Mouse (Mus musculus): ENCODE data around the gene Slc29a4.
A peak's percentile ranks its signal among the peaks of the same experiment; 100 is the strongest.

Gene Slc29a4

DNA sequence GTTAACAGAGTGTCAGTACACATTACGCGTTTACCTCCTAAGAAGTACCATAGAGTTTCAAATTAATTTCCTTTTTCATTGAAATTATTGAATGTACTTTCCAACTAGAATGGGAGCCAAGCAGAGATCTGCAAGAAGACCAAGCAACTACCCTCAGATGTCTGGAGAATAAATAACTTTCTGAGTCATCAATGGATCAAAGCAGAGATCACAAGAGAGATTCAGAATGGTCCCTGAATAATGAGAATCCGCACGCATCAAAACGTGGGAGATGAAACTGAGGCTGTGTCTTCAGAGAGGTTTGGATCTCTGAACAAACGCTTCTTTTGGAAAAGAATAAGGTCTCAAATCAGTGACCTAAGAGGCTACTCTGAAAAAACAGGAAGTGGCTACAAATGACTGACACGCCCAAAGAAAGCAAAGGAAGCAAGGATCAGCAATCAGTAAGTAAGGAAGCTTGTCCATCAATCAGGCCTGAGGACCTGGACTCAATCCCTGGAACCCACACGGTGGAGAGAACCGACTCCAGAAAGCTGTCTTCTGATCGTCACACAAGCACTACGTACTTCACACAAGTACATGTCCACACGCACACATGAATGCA, 54.8 kb downstream of the Slc29a4 start:
- no peak for DNase-seq (ENCODE audit: low read depth)

DNA sequence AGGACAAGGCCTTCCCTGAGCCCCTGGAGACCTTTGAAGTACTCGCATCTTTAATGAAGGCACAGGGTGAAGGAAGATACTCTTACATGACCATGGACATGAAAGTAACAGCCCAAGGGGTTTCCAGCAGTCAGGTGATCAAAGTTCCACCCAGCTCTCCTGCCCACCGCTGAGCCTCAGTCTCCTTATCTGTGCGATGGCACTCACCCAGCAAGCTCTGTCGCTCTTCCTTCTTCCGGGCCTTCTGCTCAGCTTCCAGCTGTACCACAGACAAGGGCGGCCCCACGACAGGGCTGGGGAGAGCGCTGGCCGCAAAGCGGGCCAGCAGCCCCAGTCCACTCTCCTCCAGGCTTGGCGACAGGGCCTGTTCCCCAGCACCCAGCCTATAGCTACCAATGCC, 57.9 kb downstream of the Slc29a4 start:
- DNase-seq (ENCODE audit: low read depth) = no peak

- DNase-seq (ENCODE audit: low read depth) = no peak
These were observed 59.9 kb downstream of the Slc29a4 start for GRCm38 (mm10) chr5:142752241-142752640.

DNA sequence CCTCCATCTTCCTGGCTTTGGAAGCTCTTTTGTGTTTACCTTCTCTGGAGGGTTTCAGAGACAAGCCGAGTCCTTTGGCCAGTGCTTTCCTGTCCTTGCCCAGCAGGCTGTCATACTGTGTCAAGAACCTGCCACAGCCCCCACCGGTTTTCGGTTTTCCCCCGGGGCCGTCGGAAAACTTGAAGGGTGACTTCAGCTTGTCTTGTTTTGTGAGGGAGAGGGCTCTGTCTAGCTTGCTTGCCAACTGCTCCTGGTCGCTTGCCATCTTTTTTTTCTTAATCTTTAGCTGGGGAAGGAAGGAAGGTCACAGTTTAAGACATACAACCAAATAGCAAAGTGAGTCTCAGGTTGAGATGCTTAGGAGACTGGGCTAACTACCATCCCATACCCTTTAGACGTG, 67.5 kb downstream of the Slc29a4 start:
- DNase-seq (ENCODE audit: low read depth) = no peak

DNA sequence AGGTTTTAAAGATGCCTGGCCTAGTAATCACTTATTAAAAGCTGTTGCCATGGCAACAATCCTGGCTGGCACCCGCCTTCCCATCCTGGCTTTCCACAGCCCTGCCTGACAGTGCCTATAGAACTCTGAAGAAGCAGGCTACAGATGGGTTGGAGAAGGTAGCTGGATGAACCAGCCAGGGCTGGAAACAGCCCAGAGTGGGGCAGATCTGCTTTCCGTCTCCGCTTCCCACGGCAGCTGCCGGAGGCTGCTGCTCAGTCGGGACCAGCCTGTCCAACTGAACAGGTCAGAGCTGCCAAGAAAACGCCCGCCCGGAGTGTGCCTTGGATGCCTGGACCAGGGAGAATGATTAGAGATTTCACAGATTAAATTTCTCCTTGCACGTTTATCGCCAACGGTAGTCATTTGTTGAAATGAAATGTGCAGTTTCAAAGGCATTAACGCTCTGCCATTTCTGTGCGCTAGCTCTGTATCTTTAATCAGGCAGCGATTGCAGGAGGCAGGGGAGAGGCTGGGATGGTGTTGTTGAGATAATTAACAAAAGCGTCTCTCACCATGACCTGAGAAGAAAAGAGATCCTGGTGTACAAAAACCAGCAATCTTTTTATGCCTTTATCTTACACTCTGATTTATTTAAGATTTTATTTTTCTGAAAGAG, 69.1 kb downstream of the Slc29a4 start:
- DNase-seq (ENCODE audit: low read depth) = no peak

- DNase-seq (ENCODE audit: low read depth) = no peak
These were observed 69.9 kb downstream of the Slc29a4 start for GRCm38 (mm10) chr5:142762082-142762807.

DNA sequence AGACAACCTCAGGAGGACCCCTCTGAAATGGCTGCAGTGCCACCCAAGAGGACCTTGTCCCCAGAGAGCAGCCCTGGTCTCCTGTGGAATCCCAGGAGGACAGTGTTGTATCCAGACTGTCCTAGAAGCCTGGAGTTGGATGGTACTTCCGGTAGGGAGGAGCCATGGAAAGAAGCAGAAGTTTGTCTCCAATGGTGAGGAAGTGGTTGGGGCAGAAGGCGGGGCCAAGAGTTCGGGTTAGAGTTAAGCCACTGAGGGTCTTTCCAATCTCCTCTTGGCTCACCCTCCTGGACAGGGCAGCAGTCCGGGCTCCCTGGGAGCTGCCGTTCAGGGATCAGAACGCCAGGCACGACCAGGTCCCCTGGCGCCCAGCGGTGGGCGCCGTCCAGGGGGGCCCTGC, 72.0 kb downstream of the Slc29a4 start:
- no peak for DNase-seq (ENCODE audit: low read depth)

GRCm38 (mm10) chr5:142764889-142765288, 72.6 kb downstream of the Slc29a4 start:
- no peak for DNase-seq (ENCODE audit: low read depth)

DNA sequence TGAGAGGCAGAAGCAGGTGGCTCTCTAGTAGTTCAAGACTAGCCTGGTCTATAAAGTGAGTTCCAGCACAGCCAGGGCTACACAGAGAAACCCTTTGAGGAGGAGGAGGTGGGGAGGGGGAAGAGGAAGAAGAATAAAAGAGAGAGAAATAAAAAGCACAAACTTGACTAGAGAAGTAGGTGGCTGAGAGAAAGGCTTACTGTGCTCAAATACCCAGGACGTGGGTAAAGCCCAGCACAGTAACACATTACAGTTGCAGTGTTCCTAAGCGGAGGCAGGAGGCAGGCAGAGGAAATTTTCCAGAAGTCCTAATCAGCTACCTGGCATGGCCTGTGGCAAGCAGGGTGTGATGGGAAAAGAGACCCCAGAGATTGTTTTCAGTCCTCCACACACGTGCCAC, 74.4 kb downstream of the Slc29a4 start:
- no peak for DNase-seq (ENCODE audit: low read depth)

DNA sequence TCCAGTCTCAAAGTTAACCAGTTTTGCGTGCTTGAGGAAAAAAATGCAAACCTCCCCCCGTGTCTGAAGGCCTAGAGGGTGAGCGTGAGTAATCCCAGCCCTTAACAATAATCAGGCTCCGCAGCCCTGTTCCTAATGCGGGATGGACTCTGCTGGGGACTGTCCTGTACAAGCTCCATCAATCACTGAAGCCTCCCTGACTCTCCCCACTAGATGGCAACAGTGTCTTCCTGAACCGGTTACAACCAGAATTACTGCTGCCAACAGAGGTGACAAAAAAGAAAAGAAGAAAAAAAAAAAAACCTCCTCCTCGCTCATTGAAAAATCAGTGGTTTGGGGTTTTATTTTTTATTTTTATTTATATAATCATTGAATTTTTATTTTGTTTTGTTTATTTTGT, 75.6 kb downstream of the Slc29a4 start:
- peak; percentile 76 for DNase-seq (ENCODE audit: low read depth)

- no peak for DNase-seq (ENCODE audit: low read depth)
These were observed 76.3 kb downstream of the Slc29a4 start for GRCm38 (mm10) chr5:142768352-142769267.

DNA sequence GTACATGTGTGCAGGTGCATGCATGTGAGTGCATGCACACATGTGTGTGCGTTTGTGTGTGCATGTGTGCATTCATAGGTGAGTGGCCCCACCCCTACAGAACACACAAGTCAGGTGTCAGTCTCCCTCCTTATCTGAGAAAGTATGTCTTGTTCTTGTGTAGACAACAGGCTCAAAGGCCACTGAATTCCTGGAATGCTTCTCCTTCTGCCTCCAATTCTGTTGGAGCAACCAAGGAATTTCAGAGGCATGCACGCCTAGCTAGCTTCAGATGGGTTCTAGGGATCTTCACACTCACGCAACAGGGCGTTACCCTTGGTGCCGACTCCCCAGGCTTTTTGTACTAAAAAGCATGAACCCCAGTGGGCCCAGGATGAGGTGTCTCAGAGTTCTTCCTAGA, 77.3 kb downstream of the Slc29a4 start:
- no peak for DNase-seq (ENCODE audit: low read depth)

- no peak for DNase-seq (ENCODE audit: low read depth)
These were observed 78.7 kb downstream of the Slc29a4 start for GRCm38 (mm10) chr5:142771034-142771433.

DNA sequence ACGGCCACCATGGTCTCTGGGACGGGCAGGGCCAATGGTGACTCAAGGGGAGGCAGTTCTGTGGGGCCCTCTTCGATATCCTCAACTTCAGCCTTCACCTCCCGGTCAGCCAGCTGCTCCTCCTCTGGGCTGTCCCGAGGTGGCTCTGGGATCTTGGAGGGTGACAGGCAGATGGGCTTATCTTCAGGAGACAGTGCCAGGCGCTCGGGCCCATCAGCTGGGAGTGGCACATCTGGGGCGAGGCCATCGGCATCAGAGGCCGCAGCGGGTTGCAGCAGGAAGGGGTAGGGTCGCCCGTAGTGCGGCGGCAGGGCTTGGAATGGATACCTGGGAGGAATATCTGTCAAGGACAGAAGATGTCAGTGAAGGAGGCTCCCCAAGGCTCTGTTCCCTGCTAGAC, 79.7 kb downstream of the Slc29a4 start:
- no peak for DNase-seq (ENCODE audit: low read depth)
